Mouse (Mus musculus): ENCODE data around the gene Fbxw4. TPM values are rescaled to one million over a fixed set of nuclear protein-coding genes. Genes with fewer than 3 reads are reported as not detected.

The Fbxw4 gene
- total RNA-seq, 4 experiments from 2014 or later = 27.2 to 32.6 (median 31.2) TPM

GRCm38 (mm10) chr19:45615415-45616213 lies 44.5 kb downstream of the Fbxw4 start:
- DNase-seq (ENCODE audit: low spot score) = no peak

GRCm38 (mm10) chr19:45614928-45615327 lies 45.2 kb downstream of the Fbxw4 start:
- no peak for DNase-seq (ENCODE audit: low spot score)

GRCm38 (mm10) chr19:45614375-45614774 lies 45.7 kb downstream of the Fbxw4 start:
- no peak for DNase-seq (ENCODE audit: low spot score)

GRCm38 (mm10) chr19:45610823-45611222 lies 49.3 kb downstream of the Fbxw4 start:
- DNase-seq (ENCODE audit: low spot score) = no peak

- DNase-seq (ENCODE audit: low spot score) = no peak
These were observed 51.3 kb downstream of the Fbxw4 start for GRCm38 (mm10) chr19:45608648-45609339.

GRCm38 (mm10) chr19:45607479-45607878 lies 52.6 kb downstream of the Fbxw4 start:
- DNase-seq (ENCODE audit: low spot score) = no peak

- no peak for DNase-seq (ENCODE audit: low spot score)
These were observed 53.4 kb downstream of the Fbxw4 start for GRCm38 (mm10) chr19:45606701-45607100.

GRCm38 (mm10) chr19:45602606-45603005 lies 57.5 kb downstream of the Fbxw4 start:
- no peak for DNase-seq (ENCODE audit: low spot score)

GRCm38 (mm10) chr19:45597106-45597505 lies 63.0 kb downstream of the Fbxw4 start:
- DNase-seq (ENCODE audit: low spot score) = no peak

GRCm38 (mm10) chr19:45596434-45596833 lies 63.7 kb downstream of the Fbxw4 start:
- no peak for DNase-seq (ENCODE audit: low spot score)

GRCm38 (mm10) chr19:45596019-45596418 lies 64.1 kb downstream of the Fbxw4 start:
- DNase-seq (ENCODE audit: low spot score) = no peak

GRCm38 (mm10) chr19:45595481-45595880 lies 64.6 kb downstream of the Fbxw4 start:
- DNase-seq (ENCODE audit: low spot score) = no peak

- DNase-seq (ENCODE audit: low spot score) = no peak
These were observed 66.0 kb downstream of the Fbxw4 start for GRCm38 (mm10) chr19:45594079-45594478.

- DNase-seq (ENCODE audit: low spot score) = no peak
These were observed 67.2 kb downstream of the Fbxw4 start for GRCm38 (mm10) chr19:45592916-45593315.

GRCm38 (mm10) chr19:45591704-45592103 lies 68.4 kb downstream of the Fbxw4 start:
- DNase-seq (ENCODE audit: low spot score) = peak; percentile 82

- no peak for DNase-seq (ENCODE audit: low spot score)
These were observed 70.4 kb downstream of the Fbxw4 start for GRCm38 (mm10) chr19:45589761-45590160.

GRCm38 (mm10) chr19:45587509-45588292 lies 72.4 kb downstream of the Fbxw4 start:
- no peak for DNase-seq (ENCODE audit: low spot score)

GRCm38 (mm10) chr19:45586850-45587249 lies 73.3 kb downstream of the Fbxw4 start:
- no peak for DNase-seq (ENCODE audit: low spot score)

- no peak for DNase-seq (ENCODE audit: low spot score)
These were observed 75.1 kb downstream of the Fbxw4 start for GRCm38 (mm10) chr19:45584856-45585620.

GRCm38 (mm10) chr19:45583136-45583535 lies 77.0 kb downstream of the Fbxw4 start:
- DNase-seq (ENCODE audit: low spot score) = no peak

GRCm38 (mm10) chr19:45582161-45582560 lies 78.0 kb downstream of the Fbxw4 start:
- DNase-seq (ENCODE audit: low spot score) = no peak

Measured in heart, adult 8-10 months (tissue).